Mouse (Mus musculus) heart, adult 2 months (tissue): ENCODE results near the gene Uqcr10.

Source experiments
- CTCF ChIP-seq: fragments of 200-600 bp; IDR thresholded peaks from 2 replicates; pipeline ENCODE4 v1.8.1; 2022; ENCODE audit warnings: antibody characterized with exemption, mild to moderate bottlenecking, moderate library complexity
- POLR2A ChIP-seq: fragments of 200-500 bp; IDR thresholded peaks from 2 replicates; pipeline ENCODE4 v1.6.1; 2011; ENCODE audit warnings: mild to moderate bottlenecking, low read depth, low read length, control low read depth; ENCODE audit not compliant: insufficient read depth

DNA sequence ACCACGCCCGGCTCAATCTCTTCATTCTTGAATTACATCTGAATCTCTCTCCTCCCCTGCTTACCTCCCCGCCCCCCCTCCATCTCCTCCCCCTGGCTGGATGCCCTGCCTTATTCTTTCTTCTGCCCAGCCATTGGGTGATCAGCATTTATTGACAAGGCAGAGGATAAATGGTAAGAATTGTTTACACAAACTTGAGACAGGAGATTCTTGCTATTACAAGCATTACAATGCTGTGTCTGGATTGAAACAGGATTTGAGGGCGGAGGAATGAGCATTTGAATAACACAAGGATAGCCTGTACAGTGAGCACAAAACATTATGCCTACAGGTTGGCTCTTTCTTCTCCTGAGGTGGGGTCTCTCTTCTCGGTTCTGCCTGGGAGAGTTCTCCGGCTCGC lies 13.8 kb downstream of the Uqcr10 start:
- TF ChIP-seq POLR2A (no peak), CTCF (no peak)
